Mouse (Mus musculus) cerebellum, postnatal 10 days (tissue): ENCODE data around the gene Cdc6.

ENCODE experiments used
- DNase-seq, 2 experiments: peaks; one replicate each; pipeline ENCODE4 v3.0.0; 2021; ENCODE audit warnings: mixed read lengths in 2 of 2

The Cdc6 gene

GRCm38 (mm10) chr11:98907437-98908173, at the start of gene Cdc6:
Gene Cdc6 (plus strand): TSS chr11:98907801.
- peak; percentile 95 to 98 for DNase-seq

GRCm38 (mm10) chr11:98858759-98859731, 48.6 kb upstream of the Cdc6 start:
- DNase-seq, result peak; percentile 93 to 96

GRCm38 (mm10) chr11:98863028-98863750, 44.4 kb upstream of the Cdc6 start, which contains the start of gene Wipf2:
Gene Wipf2 (plus strand): TSS chr11:98863638.
- peak; percentile 98 to 99 for DNase-seq

GRCm38 (mm10) chr11:98863751-98864429, 43.7 kb upstream of the Cdc6 start:
- peak; percentile 87 to 91 for DNase-seq

GRCm38 (mm10) chr11:98867293-98867692, 40.3 kb upstream of the Cdc6 start:
- DNase-seq, result peak; percentile 30 to 64

- DNase-seq, result no peak
Observed at GRCm38 (mm10) chr11:98869906-98870305, 37.7 kb upstream of the Cdc6 start.

GRCm38 (mm10) chr11:98870791-98871190, 36.8 kb upstream of the Cdc6 start:
- DNase-seq, result no peak

- DNase-seq, result no peak
Observed at GRCm38 (mm10) chr11:98871416-98871815, 36.2 kb upstream of the Cdc6 start.

GRCm38 (mm10) chr11:98872040-98872439, 35.6 kb upstream of the Cdc6 start:
- DNase-seq, result no peak

GRCm38 (mm10) chr11:98873900-98874299, 33.7 kb upstream of the Cdc6 start:
- DNase-seq, result no peak

GRCm38 (mm10) chr11:98877001-98877400, 30.6 kb upstream of the Cdc6 start:
- DNase-seq, result no peak

- no peak for DNase-seq
Observed at GRCm38 (mm10) chr11:98887703-98888102, 19.9 kb upstream of the Cdc6 start.

- no peak for DNase-seq
Observed at GRCm38 (mm10) chr11:98889077-98889476, 18.5 kb upstream of the Cdc6 start.

- no peak for DNase-seq
Observed at GRCm38 (mm10) chr11:98889977-98890376, 17.6 kb upstream of the Cdc6 start.

GRCm38 (mm10) chr11:98892426-98892825, 15.2 kb upstream of the Cdc6 start:
- DNase-seq, result no peak

GRCm38 (mm10) chr11:98900529-98901125, 7.0 kb upstream of the Cdc6 start:
- DNase-seq, result no peak

GRCm38 (mm10) chr11:98902621-98903245, 4.9 kb upstream of the Cdc6 start:
- no peak for DNase-seq

- no peak for DNase-seq
Observed at GRCm38 (mm10) chr11:98904577-98904976, 3.0 kb upstream of the Cdc6 start.

- no peak for DNase-seq
Observed at GRCm38 (mm10) chr11:98905033-98905432, 2.6 kb upstream of the Cdc6 start.

- no peak for DNase-seq
Observed at GRCm38 (mm10) chr11:98905583-98905982, 2.0 kb upstream of the Cdc6 start.

- DNase-seq, result no peak
Observed at GRCm38 (mm10) chr11:98907063-98907436, 551 bp upstream of the Cdc6 start.
